ENCODE assay signal across 6 mouse cellular contexts in the genomic region with DNA sequence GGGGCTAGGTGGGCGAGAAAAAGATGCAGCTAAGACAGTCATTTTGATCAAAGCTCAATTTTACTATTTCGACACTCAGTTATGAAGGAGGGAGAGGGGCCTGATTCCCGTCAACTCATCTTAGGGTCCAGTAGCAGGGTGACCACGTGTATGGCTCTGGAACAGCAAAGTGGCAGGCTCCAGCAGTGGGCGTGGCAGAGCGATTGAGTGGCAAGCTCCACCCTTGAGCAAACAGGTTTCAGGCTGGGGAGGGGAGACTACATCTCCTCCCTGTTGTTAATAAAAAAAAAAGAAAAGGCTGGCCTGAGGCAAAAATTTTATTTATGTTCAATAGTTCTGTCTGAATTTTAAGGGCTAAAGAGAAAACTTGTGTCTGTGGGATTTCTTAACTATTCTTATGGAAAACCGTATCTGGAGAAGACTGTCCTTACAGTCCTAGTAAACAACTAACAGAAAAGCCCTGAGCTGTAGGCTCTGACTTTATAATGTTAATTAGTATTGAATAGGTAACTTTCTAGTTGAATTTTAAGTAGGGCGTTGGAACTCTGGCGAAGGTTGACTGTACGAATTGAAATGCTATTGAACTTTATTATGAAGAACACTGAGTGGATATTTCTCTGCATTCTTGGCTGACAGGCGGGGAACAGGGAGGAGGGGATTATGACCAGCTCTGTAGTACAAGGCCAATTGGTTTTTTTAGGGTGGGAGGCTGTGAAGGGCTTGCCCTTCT.
DNase-seq lines count a peak whose midpoint lies in the region; ATAC-seq and TF ChIP-seq lines count a peak whose summit lies in the region.
"Not testable (repeated sequence)": the region's sequence is repeated elsewhere in the genome, so short reads cannot be mapped to it uniquely, and the experiment has no call there.

No protein-coding gene starts in this region.

- H3K9me3 ChIP-seq in kidney, postnatal 0 days (replicated peaks; ENCODE audit: low read length): not testable (repeated sequence)

- WGBS in kidney, postnatal 0 days: 60% methylated on average over 11 of the region's 11 CpGs

- not testable (repeated sequence) for ATAC-seq in kidney, postnatal 0 days (replicated peaks; ENCODE audit: low FRiP score, low read depth)

- DNase-seq in R1 (ENCODE audit: low read depth, low spot score): peak; percentile 5
- DNase-seq in kidney, adult 18-20 months: peak; percentile 40
- peak; percentile 49 to 56 for DNase-seq in kidney, adult 8-10 months
- DNase-seq in kidney, postnatal 0 days (ENCODE audit: low spot score): not testable (repeated sequence)
- peak; percentile 44 for DNase-seq in kidney, postnatal 14 days
- peak; percentile 52 to 68 for DNase-seq in kidney, postnatal 36 days

- H3K4me2 ChIP-seq in kidney, postnatal 0 days (ENCODE audit: low read length): not testable (repeated sequence)

- not testable (repeated sequence) for H3K4me3 ChIP-seq in kidney, postnatal 0 days (replicated peaks; ENCODE audit: low read depth, low read length)

- not testable (repeated sequence) for H3K27me3 ChIP-seq in kidney, postnatal 0 days (ENCODE audit: insufficient read depth, low read length)

- not testable (repeated sequence) for H3K4me1 ChIP-seq in kidney, postnatal 0 days (replicated peaks; ENCODE audit: insufficient read depth, low read length)

- H3K9ac ChIP-seq in kidney, postnatal 0 days (ENCODE audit: low read depth, low read length): not testable (repeated sequence)

- not testable (repeated sequence) for H3K36me3 ChIP-seq in kidney, postnatal 0 days (ENCODE audit: insufficient read depth, low read length)

- TF ChIP-seq CTCF in kidney, postnatal 0 days (IDR thresholded peaks at IDR 0.05; ENCODE audit: low read depth): not testable (repeated sequence)

- H3K27ac ChIP-seq in kidney, postnatal 0 days: peak overlapping the region; percentile 50; the same call in 1 of the 2 replicates
